Mouse (Mus musculus): ENCODE measurements at regions not wholly inside any gene's neighbourhood (a gene's known extent, or its start where the extent isn't known, plus 50 kb on each side); places are given as distances from the start of the nearest gene placed in this dataset.

DNA sequence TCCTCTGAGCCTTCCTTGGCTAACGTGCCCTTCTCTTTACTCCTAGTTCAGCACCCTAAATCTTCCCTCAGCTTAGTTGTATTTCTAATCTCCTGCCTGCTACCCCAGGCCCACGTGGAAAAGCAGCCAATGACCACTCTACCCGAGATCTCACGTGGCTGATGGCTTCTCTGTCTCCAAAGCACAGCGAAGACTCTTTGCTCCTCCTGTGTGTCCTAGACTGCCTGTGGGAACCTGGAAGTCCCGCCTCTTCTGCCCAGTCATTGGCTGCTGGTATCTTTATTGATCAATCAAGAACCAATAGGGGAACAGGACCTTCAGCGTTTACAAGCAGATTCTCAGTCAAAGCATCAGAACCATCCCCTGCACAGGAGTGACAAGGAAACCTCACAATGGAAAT lies 54.8 kb downstream of the Gm19935 start:
- no peak overlapping the region for H3K27ac ChIP-seq (ENCODE audit: low read length)
- no peaks in the 10 kb centered on the region for H3K9me3 ChIP-seq (ENCODE audit: control insufficient read depth, low read depth, low read length)
- no peak overlapping the region for H3K9ac ChIP-seq (replicated peaks; ENCODE audit: low read depth, low read length)
- WGBS = 78% methylated on average over 7 of the region's 7 CpGs
- no peaks in the 10 kb centered on the region for H3K27me3 ChIP-seq (ENCODE audit: control insufficient read depth, insufficient read depth, low read length)
- ATAC-seq (ENCODE audit: insufficient number of reproducible peaks, insufficient read depth, low FRiP score, low read depth) = no peak
- no peaks in the 10 kb centered on the region for H3K36me3 ChIP-seq (ENCODE audit: control insufficient read depth, insufficient read depth, low read length)
- H3K4me2 ChIP-seq (replicated peaks; ENCODE audit: low read depth, low read length) = no peak overlapping the region
- H3K4me1 ChIP-seq (ENCODE audit: control insufficient read depth, insufficient read depth, low read length) = no peaks in the 10 kb centered on the region
- H3K4me3 ChIP-seq (ENCODE audit: low read depth, low read length) = no peak overlapping the region

DNA sequence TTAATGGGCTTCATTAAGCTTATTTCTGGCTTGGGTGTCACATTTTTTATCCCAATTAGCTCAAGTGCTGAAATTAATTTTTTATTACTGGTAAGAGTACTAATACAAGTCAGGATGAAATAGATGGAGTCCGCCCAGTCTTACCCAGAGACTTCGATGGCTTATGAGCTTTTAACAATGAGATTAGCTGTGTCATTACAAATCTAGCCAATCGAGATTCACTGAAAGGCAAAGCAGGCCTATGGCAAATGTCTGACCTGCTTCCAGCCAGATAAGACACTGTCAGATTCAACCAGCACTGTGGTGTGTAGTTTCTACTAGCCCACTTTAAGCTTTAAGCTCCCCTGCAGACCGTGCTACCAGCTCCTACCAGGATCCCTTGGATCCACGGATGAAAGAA lies 55.2 kb downstream of the Gm19935 start:
- Histone ChIP-seq H3K36me3 (ENCODE audit: control insufficient read depth, insufficient read depth, low read length) (no peaks in the 10 kb centered on the region), H3K27me3 (ENCODE audit: control insufficient read depth, insufficient read depth, low read length) (no peaks in the 10 kb centered on the region), H3K9me3 (ENCODE audit: control insufficient read depth, low read depth, low read length) (no peaks in the 10 kb centered on the region), H3K4me1 (ENCODE audit: control insufficient read depth, insufficient read depth, low read length) (no peaks in the 10 kb centered on the region), H3K4me3 (ENCODE audit: low read depth, low read length) (no peak overlapping the region), H3K4me2 (replicated peaks; ENCODE audit: low read depth, low read length) (no peak overlapping the region), H3K27ac (ENCODE audit: low read length) (no peak overlapping the region), H3K9ac (replicated peaks; ENCODE audit: low read depth, low read length) (no peak overlapping the region)
- no peak for ATAC-seq (ENCODE audit: insufficient number of reproducible peaks, insufficient read depth, low FRiP score, low read depth)
- WGBS = 84% methylated on average over 5 of the region's 5 CpGs

DNA sequence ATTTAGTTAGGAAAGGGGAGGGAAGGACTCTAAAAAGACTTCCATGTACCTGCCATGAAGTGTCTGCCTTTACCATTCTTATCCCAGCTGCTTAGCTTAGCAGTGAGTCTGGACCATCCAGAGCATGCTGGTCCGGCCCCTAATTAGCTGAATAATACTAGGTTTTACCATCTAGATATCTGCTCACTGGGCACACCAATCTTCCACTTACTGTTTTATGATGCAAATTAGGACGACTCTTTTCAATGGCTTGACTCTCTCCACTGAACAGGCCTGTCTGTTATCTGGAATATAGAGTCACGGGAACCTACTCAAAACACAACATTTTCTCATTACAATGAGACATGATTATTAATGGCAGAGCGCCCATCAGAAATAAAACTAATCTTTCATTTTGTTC lies 55.7 kb downstream of the Gm19935 start:
- Histone ChIP-seq H3K27ac (ENCODE audit: low read length) (no peak overlapping the region), H3K9ac (replicated peaks; ENCODE audit: low read depth, low read length) (no peak overlapping the region), H3K9me3 (ENCODE audit: control insufficient read depth, low read depth, low read length) (no peaks in the 10 kb centered on the region), H3K27me3 (ENCODE audit: control insufficient read depth, insufficient read depth, low read length) (no peaks in the 10 kb centered on the region), H3K4me1 (ENCODE audit: control insufficient read depth, insufficient read depth, low read length) (no peaks in the 10 kb centered on the region), H3K4me2 (replicated peaks; ENCODE audit: low read depth, low read length) (no peak overlapping the region), H3K4me3 (ENCODE audit: low read depth, low read length) (no peak overlapping the region), H3K36me3 (ENCODE audit: control insufficient read depth, insufficient read depth, low read length) (no peaks in the 10 kb centered on the region)
- 88% methylated on average over 4 of the region's 4 CpGs for WGBS
- no peak for ATAC-seq (ENCODE audit: insufficient number of reproducible peaks, insufficient read depth, low FRiP score, low read depth)

DNA sequence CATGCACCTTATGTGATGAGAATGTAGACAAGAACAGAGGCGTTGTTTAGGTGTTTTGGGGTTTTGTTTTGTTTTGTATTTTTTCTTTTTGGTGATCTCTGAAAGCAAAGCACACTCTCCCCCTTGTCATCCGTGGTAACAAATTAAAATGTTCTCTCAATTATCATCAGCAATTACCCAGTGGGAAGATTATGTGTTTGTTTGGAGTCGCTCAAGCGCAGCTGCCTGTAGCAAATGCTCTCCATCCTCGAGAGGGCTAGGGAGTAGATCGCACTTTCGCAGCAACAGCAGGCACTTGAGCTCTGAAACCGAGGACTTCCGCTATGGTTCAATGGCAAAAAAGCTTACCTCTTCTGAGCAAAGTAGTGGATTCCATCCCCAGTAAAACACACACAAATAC lies 57.7 kb downstream of the Gm19935 start:
- WGBS = 88% methylated on average over 9 of the region's 9 CpGs
- no peak for ATAC-seq (ENCODE audit: insufficient number of reproducible peaks, insufficient read depth, low FRiP score, low read depth)

DNA sequence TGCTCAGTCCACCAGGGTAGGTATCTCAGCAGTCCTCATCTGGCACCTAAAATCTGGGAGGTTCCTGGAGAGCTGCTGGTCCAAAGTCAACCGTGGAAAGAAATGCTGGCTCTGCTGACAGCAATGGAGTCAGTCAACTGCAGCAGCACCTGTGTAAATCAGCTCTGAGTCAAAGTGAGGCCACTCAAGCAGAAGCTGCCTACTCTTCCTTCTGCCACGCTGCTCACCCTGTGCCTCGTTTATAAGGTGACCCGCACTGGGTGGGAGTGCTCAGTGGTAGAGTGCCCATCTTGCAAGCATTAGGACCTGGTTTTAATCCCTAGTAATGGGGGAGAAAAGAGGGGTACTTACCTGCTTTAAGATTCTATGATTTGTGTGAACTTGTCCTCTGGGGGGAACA lies 62.2 kb downstream of the Gm19935 start:
- H3K4me3 ChIP-seq (ENCODE audit: low read depth, low read length) = no peak overlapping the region
- no peaks in the 10 kb centered on the region for H3K36me3 ChIP-seq (ENCODE audit: control insufficient read depth, insufficient read depth, low read length)
- no peaks in the 10 kb centered on the region for H3K27me3 ChIP-seq (ENCODE audit: control insufficient read depth, insufficient read depth, low read length)
- no peaks in the 10 kb centered on the region for H3K9me3 ChIP-seq (ENCODE audit: control insufficient read depth, low read depth, low read length)
- no peak overlapping the region for H3K27ac ChIP-seq (ENCODE audit: low read length)
- WGBS = 78% methylated on average over 4 of the region's 4 CpGs
- no peak overlapping the region for H3K9ac ChIP-seq (replicated peaks; ENCODE audit: low read depth, low read length)
- H3K4me1 ChIP-seq (ENCODE audit: control insufficient read depth, insufficient read depth, low read length) = no peaks in the 10 kb centered on the region
- H3K4me2 ChIP-seq (replicated peaks; ENCODE audit: low read depth, low read length) = no peak overlapping the region
- no peak for ATAC-seq (ENCODE audit: insufficient number of reproducible peaks, insufficient read depth, low FRiP score, low read depth)

More for the DNA sequence above, 57.7 kb downstream of the Gm19935 start:
- H3K27ac ChIP-seq (ENCODE audit: low read length) = no peak overlapping the region
- H3K4me2 ChIP-seq (replicated peaks; ENCODE audit: low read depth, low read length) = no peak overlapping the region
- H3K4me1 ChIP-seq (ENCODE audit: control insufficient read depth, insufficient read depth, low read length) = no peaks in the 10 kb centered on the region
- no peaks in the 10 kb centered on the region for H3K9me3 ChIP-seq (ENCODE audit: control insufficient read depth, low read depth, low read length)
- no peak overlapping the region for H3K4me3 ChIP-seq (ENCODE audit: low read depth, low read length)
- no peaks in the 10 kb centered on the region for H3K36me3 ChIP-seq (ENCODE audit: control insufficient read depth, insufficient read depth, low read length)
- no peak overlapping the region for H3K9ac ChIP-seq (replicated peaks; ENCODE audit: low read depth, low read length)
- H3K27me3 ChIP-seq (ENCODE audit: control insufficient read depth, insufficient read depth, low read length) = no peaks in the 10 kb centered on the region

DNA sequence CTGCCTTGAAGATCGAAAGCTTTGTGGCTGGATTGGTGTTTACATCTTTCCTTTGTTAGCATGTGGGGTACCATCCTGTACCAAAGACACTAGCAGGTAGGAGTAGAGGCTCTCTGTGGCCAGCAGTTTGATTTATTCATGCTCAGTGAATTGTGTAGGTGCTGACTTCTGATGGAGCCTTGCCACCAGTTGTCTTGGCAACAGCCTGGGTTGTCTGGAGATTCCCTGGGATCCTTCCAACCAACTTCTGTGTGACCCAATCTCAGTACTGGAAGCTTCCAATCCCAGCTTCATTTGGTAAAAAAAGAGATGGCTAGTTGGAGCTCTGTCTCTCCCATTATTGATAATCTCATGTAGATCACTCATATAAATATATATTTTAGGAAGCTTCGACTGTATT lies 73.6 kb downstream of the Gm19935 start:
- Histone ChIP-seq H3K4me3 (ENCODE audit: low read depth, low read length) (no peak overlapping the region), H3K27ac (ENCODE audit: low read length) (no peak overlapping the region), H3K4me2 (replicated peaks; ENCODE audit: low read depth, low read length) (no peak overlapping the region), H3K9me3 (ENCODE audit: control insufficient read depth, low read depth, low read length) (no peaks in the 10 kb centered on the region), H3K36me3 (ENCODE audit: control insufficient read depth, insufficient read depth, low read length) (no peaks in the 10 kb centered on the region), H3K9ac (replicated peaks; ENCODE audit: low read depth, low read length) (no peak overlapping the region), H3K4me1 (ENCODE audit: control insufficient read depth, insufficient read depth, low read length) (no peaks in the 10 kb centered on the region), H3K27me3 (ENCODE audit: control insufficient read depth, insufficient read depth, low read length) (no peaks in the 10 kb centered on the region)
- WGBS = 83% methylated on average over 2 of the region's 2 CpGs
- ATAC-seq (ENCODE audit: insufficient number of reproducible peaks, insufficient read depth, low FRiP score, low read depth) = no peak

DNA sequence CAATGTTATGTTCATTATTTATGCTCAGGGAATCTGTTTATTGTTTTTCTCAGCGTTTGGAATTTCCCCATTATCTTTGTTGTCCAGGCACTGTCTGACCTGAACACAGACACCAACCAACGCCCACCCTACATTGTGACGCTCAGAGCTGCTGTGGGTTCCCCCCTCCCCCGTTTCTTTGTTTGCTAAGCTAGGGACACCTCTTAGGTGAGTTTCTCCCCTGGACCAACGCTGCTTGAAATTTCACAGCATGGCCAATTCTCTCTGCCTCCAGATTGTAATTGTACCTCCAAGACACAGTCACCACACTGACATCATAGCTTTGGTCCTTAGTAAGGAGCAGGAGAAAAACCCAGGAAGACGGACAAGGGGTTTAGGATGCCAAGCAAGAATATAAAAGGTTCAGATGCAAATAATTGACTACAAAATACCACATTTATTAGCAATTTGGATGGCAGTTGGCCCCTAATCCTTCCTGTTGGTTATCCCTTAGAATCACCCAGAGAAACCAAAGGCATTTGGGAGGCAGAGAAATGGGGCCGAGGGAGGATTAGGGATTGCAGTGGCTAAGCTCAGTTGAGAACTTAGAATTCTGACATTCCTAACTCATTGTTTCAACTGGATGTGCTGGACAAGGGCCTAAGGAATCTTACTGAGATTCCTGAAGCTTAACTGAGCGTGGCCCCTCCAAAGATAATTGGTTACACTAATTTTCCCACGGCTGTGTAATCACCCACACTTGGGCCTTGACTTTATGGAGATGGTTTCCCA lies 76.0 kb downstream of the Gm19935 start:
- Histone ChIP-seq H3K27ac (ENCODE audit: low read length) (no peak overlapping the region), H3K27me3 (ENCODE audit: control insufficient read depth, insufficient read depth, low read length) (no peaks in the 10 kb centered on the region), H3K9ac (replicated peaks; ENCODE audit: low read depth, low read length) (no peak overlapping the region), H3K9me3 (ENCODE audit: control insufficient read depth, low read depth, low read length) (no peaks in the 10 kb centered on the region), H3K4me1 (ENCODE audit: control insufficient read depth, insufficient read depth, low read length) (no peaks in the 10 kb centered on the region), H3K4me2 (replicated peaks; ENCODE audit: low read depth, low read length) (no peak overlapping the region), H3K36me3 (ENCODE audit: control insufficient read depth, insufficient read depth, low read length) (no peaks in the 10 kb centered on the region), H3K4me3 (ENCODE audit: low read depth, low read length) (no peak overlapping the region)
- 55% methylated on average over 9 of the region's 9 CpGs for WGBS
- ATAC-seq (ENCODE audit: insufficient number of reproducible peaks, insufficient read depth, low FRiP score, low read depth) = no peak

DNA sequence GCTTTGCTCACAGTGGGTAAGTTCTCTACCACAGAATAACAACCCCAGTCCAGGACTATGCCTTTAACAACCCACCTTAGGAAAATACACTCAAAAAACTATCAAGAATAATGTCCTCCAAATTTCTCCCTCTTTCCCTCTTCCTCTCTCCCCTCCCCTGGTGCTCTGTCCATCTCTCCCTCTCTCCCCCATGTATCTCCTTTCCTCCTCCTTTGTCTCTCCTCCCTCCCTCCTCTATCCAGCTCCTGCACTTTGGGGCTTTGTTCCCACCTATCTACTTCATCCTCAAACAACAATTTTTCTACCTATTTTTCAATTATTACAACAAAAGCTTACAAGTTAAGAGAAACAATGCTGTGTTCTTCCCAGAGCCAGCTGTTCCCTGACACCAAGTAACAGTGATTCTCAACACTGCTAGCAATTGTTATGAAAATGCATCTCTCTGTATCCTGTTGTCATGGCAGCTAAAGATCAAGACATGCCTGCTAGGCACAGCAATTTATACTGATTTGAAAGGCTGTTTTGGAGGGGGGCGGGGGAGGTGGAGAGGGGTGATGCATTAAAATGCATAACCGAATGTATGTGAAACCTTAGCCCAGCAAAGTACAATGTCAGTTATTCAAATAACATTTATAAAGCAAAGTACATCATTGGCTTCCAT lies 76.8 kb downstream of the Gm19935 start:
- WGBS = 50% methylated on average over 2 of the region's 2 CpGs
- no peak overlapping the region for H3K4me2 ChIP-seq (replicated peaks; ENCODE audit: low read depth, low read length)
- no peak overlapping the region for H3K27ac ChIP-seq (ENCODE audit: low read length)
- no peak overlapping the region for H3K9ac ChIP-seq (replicated peaks; ENCODE audit: low read depth, low read length)
- no peaks in the 10 kb centered on the region for H3K4me1 ChIP-seq (ENCODE audit: control insufficient read depth, insufficient read depth, low read length)
- no peak for ATAC-seq (ENCODE audit: insufficient number of reproducible peaks, insufficient read depth, low FRiP score, low read depth)
- no peak overlapping the region for H3K4me3 ChIP-seq (ENCODE audit: low read depth, low read length)
- no peaks in the 10 kb centered on the region for H3K9me3 ChIP-seq (ENCODE audit: control insufficient read depth, low read depth, low read length)
- no peaks in the 10 kb centered on the region for H3K36me3 ChIP-seq (ENCODE audit: control insufficient read depth, insufficient read depth, low read length)
- no peaks in the 10 kb centered on the region for H3K27me3 ChIP-seq (ENCODE audit: control insufficient read depth, insufficient read depth, low read length)

DNA sequence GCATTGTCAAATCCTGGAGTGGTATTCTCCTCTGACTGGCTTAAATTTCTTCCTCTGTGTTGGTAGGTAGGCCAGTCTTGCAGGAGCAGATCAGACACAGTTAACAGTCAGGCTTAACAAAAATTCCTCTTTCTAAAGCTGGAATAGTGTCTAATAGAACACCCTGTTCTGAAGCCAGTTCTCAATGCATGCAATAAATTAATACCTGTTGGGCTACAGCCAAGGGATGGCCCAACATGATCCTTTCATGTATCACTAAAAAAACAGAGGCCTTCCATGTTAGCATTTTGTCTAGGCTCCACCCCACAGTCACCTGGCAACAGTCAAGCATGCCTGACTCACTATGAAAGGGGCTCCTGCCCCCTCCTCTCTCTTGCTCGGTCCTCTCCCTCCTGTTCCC lies 89.2 kb downstream of the Gm19935 start:
- WGBS = 35% methylated on average over 1 of the region's 1 CpGs
- H3K27ac ChIP-seq (ENCODE audit: low read length) = no peak overlapping the region
- H3K9ac ChIP-seq (replicated peaks; ENCODE audit: low read depth, low read length) = no peak overlapping the region
- no peaks in the 10 kb centered on the region for H3K36me3 ChIP-seq (ENCODE audit: control insufficient read depth, insufficient read depth, low read length)
- H3K4me2 ChIP-seq (replicated peaks; ENCODE audit: low read depth, low read length) = no peak overlapping the region
- H3K4me1 ChIP-seq (ENCODE audit: control insufficient read depth, insufficient read depth, low read length) = no peaks in the 10 kb centered on the region
- no peak overlapping the region for H3K4me3 ChIP-seq (ENCODE audit: low read depth, low read length)
- ATAC-seq (ENCODE audit: insufficient number of reproducible peaks, insufficient read depth, low FRiP score, low read depth) = no peak
- H3K27me3 ChIP-seq (ENCODE audit: control insufficient read depth, insufficient read depth, low read length) = no peaks in the 10 kb centered on the region
- no peaks in the 10 kb centered on the region for H3K9me3 ChIP-seq (ENCODE audit: control insufficient read depth, low read depth, low read length)
